Mouse (Mus musculus) limb, embryonic 11.5 days (tissue): ENCODE measurements around the gene Zfp385c. TPM values are rescaled to one million over a fixed set of nuclear protein-coding genes. Genes with fewer than 3 reads are reported as not detected.
"Not testable (repeated sequence)": the region's sequence is repeated elsewhere in the genome, so short reads cannot be mapped to it uniquely, and the experiment has no call there.

Experiments
- ATAC-seq: fragments of 200-750 bp; cut with Nextera tagmentation; 2 replicates; pipeline ENCODE4 v1.8.0; 2017; ENCODE audit warnings: low read depth; ENCODE audit not compliant: insufficient number of reproducible peaks, low FRiP score, low TSS enrichment
- DNase-seq: peaks from one replicate; pipeline ENCODE4 v3.0.0-alpha.2; 2015; ENCODE audit warnings: low spot score
- H3K27ac ChIP-seq: fragments of 300-500 bp; sonication (generic); replicated peaks from 2 replicates; pipeline ENCODE4 v1.5.1; 2014; ENCODE audit warnings: low read depth, mild to moderate bottlenecking, low read length
- H3K27me3 ChIP-seq: fragments of 300-500 bp; sonication (generic); 2 replicates; pipeline ENCODE4 v1.6.1; 2014; ENCODE audit warnings: mild to moderate bottlenecking, low read length, mixed read lengths; ENCODE audit not compliant: control insufficient read depth, insufficient read depth
- H3K36me3 ChIP-seq: fragments of 300-500 bp; sonication (generic); 2 replicates; pipeline ENCODE4 v1.6.1; 2014; ENCODE audit warnings: mild to moderate bottlenecking, low read length, moderate library complexity, mixed read lengths; ENCODE audit not compliant: control insufficient read depth, insufficient read depth
- H3K4me1 ChIP-seq: fragments of 300-500 bp; sonication (generic); 2 replicates; pipeline ENCODE4 v1.6.1; 2014; ENCODE audit warnings: low read length, mixed read lengths; ENCODE audit not compliant: control insufficient read depth, insufficient read depth
- H3K4me2 ChIP-seq: fragments of 300-500 bp; sonication (generic); 2 replicates; pipeline ENCODE4 v1.6.1; 2014; ENCODE audit warnings: low read depth, mild to moderate bottlenecking, moderate library complexity; ENCODE audit not compliant: severe bottlenecking
- H3K4me3 ChIP-seq: fragments of 300-500 bp; sonication (generic); 2 replicates; pipeline ENCODE4 v1.5.1; 2014; ENCODE audit warnings: low read depth, low read length
- H3K9ac ChIP-seq: fragments of 300-500 bp; sonication (generic); 2 replicates; pipeline ENCODE4 v1.6.1; 2014; ENCODE audit warnings: mild to moderate bottlenecking, low read length
- H3K9me3 ChIP-seq: fragments of 300-500 bp; sonication (generic); 2 replicates; pipeline ENCODE4 v1.6.1; 2016; ENCODE audit warnings: low read length; ENCODE audit not compliant: control insufficient read depth
- WGBS: fragments of 180-500 bp; shearing (Covaris S2); extraction: QIAGEN DNeasy Blood & Tissue Kit; methylation state at CpG from one replicate; pipeline ENCODE4 v1.1.7; 2014; 5-methylcytosine and 5-hydroxymethylcytosine counted together
- polyA plus RNA-seq: library from polyadenylated mRNA; unstranded; fragments of >200 nt; fragmentation: Nextera tagmentation; extraction: Ambion mirVana; gene quantifications from 2 replicates; pipeline ENCODE4 v1.2.1, GENCODE M21; 2014

Gene Zfp385c
- polyA plus RNA-seq, 1 experiment from 2014 or later = 0.19 TPM

DNA sequence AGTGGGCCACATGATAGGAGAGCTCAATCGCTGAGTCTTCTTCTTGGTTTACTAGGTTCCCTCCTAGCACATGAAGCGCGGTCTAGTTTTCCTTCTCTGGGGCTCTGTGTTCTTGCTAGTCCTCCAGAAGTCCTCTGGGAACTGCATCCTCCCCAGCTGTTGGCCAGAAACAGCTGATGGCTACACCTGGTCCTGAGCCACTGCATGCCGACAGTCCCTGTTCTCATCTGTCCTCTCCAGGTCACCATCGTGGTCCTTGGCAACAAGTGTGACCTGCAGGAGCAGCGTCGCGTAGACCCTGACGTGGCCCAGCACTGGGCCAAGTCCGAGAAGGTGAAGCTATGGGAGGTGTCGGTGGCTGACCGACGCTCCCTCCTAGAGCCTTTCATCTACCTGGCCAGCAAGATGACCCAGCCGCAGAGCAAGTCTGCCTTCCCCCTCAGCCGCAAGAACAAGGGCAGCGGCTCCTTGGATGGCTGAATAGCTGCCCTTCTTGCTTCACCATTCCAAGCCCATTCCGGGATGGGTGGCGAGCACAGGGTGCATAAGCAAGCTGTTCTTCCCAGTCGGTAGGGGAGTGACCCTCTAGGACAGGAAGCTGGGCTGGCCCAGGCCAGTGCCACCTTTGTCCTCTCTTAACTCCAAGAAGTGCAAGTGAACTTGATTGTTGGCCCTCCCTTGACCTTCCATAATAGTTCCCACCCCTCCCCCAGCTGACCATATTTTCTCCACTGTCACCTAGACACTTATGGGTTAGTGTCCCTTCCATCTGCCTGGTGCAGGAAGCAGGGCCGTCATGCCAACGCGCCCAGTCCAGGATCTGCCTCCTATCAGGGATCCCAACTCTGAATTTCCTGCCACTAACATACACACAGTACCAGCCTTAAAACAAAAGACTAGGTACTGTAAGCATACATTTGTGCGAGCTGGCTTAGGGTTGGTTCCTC is 66.2 kb downstream of the Zfp385c start:
- Histone ChIP-seq H3K27ac (no peak overlapping the region), H3K4me3 (no peak overlapping the region), H3K9ac (no peak overlapping the region), H3K27me3 (no peaks in the 10 kb centered on the region), H3K9me3 (no peaks in the 10 kb centered on the region), H3K4me1 (peaks cover 5% of the 10 kb centered on the region), H3K4me2 (no peak overlapping the region), H3K36me3 (peaks cover 3% of the 10 kb centered on the region; the same call in 1 of the 2 replicates)
- DNase-seq = no peak
- no peak for ATAC-seq
- WGBS = 93% methylated on average over 23 of the region's 23 CpGs

DNA sequence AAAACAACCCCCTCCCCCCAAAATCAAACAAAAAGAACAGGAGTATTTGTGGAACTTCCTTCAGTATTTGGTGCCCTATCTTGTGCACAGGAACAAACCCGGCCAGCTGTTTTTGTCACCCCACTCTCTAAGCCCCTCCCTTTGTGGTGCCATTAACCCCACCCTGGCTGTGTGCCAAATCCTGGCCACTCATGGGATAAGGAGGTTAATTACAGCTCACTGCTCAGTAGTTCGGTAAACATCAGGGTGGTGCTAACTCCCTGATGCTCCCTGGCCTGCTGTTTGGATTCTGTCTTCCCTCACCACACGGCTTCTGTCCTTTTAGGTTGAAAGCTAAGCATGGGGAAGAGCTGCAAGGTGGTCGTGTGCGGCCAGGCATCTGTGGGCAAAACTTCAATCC is 68.4 kb downstream of the Zfp385c start:
- Histone ChIP-seq H3K27ac (no peak overlapping the region), H3K9me3 (no peaks in the 10 kb centered on the region), H3K4me3 (peak overlapping the region; percentile 89; the same call in 1 of the 2 replicates), H3K36me3 (peaks cover 3% of the 10 kb centered on the region; the same call in 1 of the 2 replicates), H3K4me2 (peak overlapping the region; percentile 48; the same call in 1 of the 2 replicates), H3K4me1 (peaks cover 9% of the 10 kb centered on the region), H3K27me3 (no peaks in the 10 kb centered on the region), H3K9ac (no peak overlapping the region)
- ATAC-seq (no peak), DNase-seq (no peak)
- WGBS = 51% methylated on average over 5 of the region's 5 CpGs

- ATAC-seq (peak; percentile 71; the same call in 1 of the 2 replicates), DNase-seq (peak; percentile 96)
- H3K4me3 ChIP-seq = peak overlapping the region; percentile 89
- H3K27ac ChIP-seq = no peak overlapping the region
- H3K4me2 ChIP-seq = peak overlapping the region; percentile 48
- H3K36me3 ChIP-seq = peaks cover 3% of the 10 kb centered on the region; the same call in 1 of the 2 replicates
- peaks cover 16% of the 10 kb centered on the region for H3K4me1 ChIP-seq
- no peaks in the 10 kb centered on the region for H3K9me3 ChIP-seq
- no peaks in the 10 kb centered on the region for H3K27me3 ChIP-seq
- under 1% methylated on average over 24 of the region's 24 CpGs for WGBS
- H3K9ac ChIP-seq = peak overlapping the region; percentile 78
These were observed 69.5 kb downstream of the Zfp385c start for GRCm38 (mm10) chr11:100622714-100623113.

DNA sequence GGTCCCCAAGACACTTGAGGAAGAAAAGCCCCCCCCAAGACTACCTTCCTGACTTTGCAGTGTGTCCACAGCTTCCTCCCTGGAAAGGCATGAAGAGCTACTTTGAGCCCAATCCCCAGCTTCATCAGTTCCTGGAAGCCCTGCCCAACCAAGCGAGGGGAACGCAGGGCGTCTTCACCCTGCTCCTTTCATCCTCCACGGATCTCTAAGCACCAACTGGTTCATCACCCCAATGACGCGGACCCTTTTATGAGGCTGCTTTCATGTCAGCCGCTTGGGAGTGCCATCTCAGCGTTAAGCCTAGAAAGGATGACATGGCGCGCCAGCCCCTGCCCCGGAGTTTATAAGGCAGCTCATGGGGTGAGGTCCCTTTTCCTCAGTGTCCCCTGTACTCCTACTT is 72.3 kb downstream of the Zfp385c start, which contains the start of gene Dnajc7:
Gene Dnajc7, minus strand, starts transcription at position 187 of the 400 bp plus-strand sequence.
- Histone ChIP-seq H3K4me2 (peak within 1 kb of the TSS; percentile 87), H3K9me3 (no peaks in the 10 kb centered on the region), H3K36me3 (no peaks in the 10 kb centered on the region), H3K9ac (peak within 1 kb of the TSS; percentile 76), H3K27ac (peak within 1 kb of the TSS; percentile 73), H3K4me3 (peak within 1 kb of the TSS; percentile 67), H3K4me1 (peaks cover 17% of the 10 kb centered on the region), H3K27me3 (no peaks in the 10 kb centered on the region)
- DNase-seq = no peak
- no peak for ATAC-seq
- WGBS = 1% methylated on average over 11 of the region's 11 CpGs

GRCm38 (mm10) chr11:100619485-100619975 is 72.7 kb downstream of the Zfp385c start:
- ATAC-seq = peak; percentile 95
- under 1% methylated on average over 40 of the region's 40 CpGs for WGBS

DNA sequence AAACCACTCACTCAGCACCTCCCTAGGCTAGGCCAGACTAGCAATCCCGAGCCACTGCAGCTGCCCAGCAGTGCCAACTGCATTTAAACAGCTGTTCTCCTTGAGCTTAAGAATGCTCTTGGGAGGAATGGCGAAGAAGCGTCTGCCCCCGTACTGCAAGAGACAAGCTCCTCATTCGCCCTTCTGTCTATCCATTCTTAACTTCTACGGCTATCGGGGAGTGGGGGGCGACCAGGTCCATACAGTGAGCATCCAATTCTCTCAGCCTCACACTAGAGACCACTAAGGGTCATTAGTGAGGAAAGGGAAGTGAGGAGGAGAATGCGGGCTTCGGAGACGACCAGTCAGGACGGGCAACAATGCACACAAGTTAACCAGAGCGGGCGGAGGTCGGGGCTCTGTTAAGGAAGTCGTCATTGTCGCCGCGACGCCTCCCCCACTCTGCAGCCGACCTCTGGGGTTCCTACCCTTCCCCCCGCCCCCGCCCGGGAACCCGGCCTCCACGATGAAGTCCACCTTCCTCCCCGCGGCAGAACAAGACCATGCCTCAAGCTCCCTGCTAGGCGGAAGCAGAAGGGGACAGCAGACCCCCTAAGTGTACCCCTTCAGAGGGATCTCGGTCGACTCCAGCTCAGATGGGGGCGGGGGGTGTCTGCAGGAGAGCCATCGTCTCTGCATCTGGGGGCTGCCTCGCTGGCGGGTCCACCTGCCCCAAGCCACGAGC is 73.3 kb downstream of the Zfp385c start, which contains the start of gene Nkiras2:
Gene Nkiras2, plus strand, starts transcription at position 484 of the 724 bp plus-strand sequence.
- Histone ChIP-seq H3K27ac (peak within 1 kb of the TSS; percentile 73), H3K9me3 (no peaks in the 10 kb centered on the region), H3K4me2 (peak within 1 kb of the TSS; percentile 87), H3K36me3 (no peaks in the 10 kb centered on the region), H3K27me3 (no peaks in the 10 kb centered on the region), H3K9ac (peak within 1 kb of the TSS; percentile 76), H3K4me3 (peak within 1 kb of the TSS; percentile 67), H3K4me1 (peaks cover 16% of the 10 kb centered on the region)
- WGBS = 0% methylated on average over 33 of the region's 36 CpGs
- peak; percentile 79 for DNase-seq
- ATAC-seq = peak; percentile 36

More at GRCm38 (mm10) chr11:100619485-100619975, 72.7 kb downstream of the Zfp385c start:
- Histone ChIP-seq H3K9ac (peak overlapping the region; percentile 76), H3K9me3 (no peaks in the 10 kb centered on the region), H3K4me3 (peak overlapping the region; percentile 67), H3K36me3 (no peaks in the 10 kb centered on the region), H3K4me1 (peaks cover 17% of the 10 kb centered on the region), H3K27me3 (no peaks in the 10 kb centered on the region), H3K27ac (peak overlapping the region; percentile 73), H3K4me2 (peak overlapping the region; percentile 87)
- DNase-seq = peak; percentile 99

DNA sequence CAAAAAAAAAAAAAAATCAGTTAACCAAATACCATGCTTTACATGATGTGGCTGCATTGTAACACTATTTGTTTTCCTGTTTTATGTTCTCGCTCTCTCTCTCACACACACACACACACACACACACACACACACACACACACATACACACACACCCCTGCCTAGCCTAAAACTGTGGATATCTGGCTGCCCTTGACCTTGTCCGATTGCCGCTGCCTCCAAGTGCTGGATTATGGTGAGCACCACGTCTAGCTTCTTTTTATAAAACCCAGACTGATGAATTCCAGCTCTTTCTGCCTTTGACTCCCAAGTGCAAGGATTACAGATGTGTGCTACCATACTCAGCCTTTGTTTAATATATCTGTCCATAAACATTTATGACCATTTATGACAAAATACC is 74.8 kb downstream of the Zfp385c start:
- DNase-seq (no peak), ATAC-seq (no peak)
- no peak overlapping the region for H3K9ac ChIP-seq
- no peak overlapping the region for H3K4me3 ChIP-seq
- H3K27me3 ChIP-seq = no peaks in the 10 kb centered on the region
- no peak overlapping the region for H3K27ac ChIP-seq
- H3K4me2 ChIP-seq = no peak overlapping the region
- peaks cover 12% of the 10 kb centered on the region for H3K4me1 ChIP-seq
- 88% methylated on average over 4 of the region's 4 CpGs for WGBS
- H3K36me3 ChIP-seq = no peaks in the 10 kb centered on the region
- H3K9me3 ChIP-seq = no peaks in the 10 kb centered on the region

GRCm38 (mm10) chr11:100616836-100617235 is 75.4 kb downstream of the Zfp385c start:
- not testable (repeated sequence) for H3K4me2 ChIP-seq, ATAC-seq, H3K4me3 ChIP-seq, DNase-seq, H3K36me3 ChIP-seq, H3K27ac ChIP-seq, H3K9ac ChIP-seq, H3K9me3 ChIP-seq, H3K27me3 ChIP-seq
- 93% methylated on average over 7 of the region's 7 CpGs for WGBS
- H3K4me1 ChIP-seq = peaks cover 12% of the 10 kb centered on the region
